Mouse (Mus musculus): Measurements from ENCODE around the gene Cabs1.

The Cabs1 gene

DNA sequence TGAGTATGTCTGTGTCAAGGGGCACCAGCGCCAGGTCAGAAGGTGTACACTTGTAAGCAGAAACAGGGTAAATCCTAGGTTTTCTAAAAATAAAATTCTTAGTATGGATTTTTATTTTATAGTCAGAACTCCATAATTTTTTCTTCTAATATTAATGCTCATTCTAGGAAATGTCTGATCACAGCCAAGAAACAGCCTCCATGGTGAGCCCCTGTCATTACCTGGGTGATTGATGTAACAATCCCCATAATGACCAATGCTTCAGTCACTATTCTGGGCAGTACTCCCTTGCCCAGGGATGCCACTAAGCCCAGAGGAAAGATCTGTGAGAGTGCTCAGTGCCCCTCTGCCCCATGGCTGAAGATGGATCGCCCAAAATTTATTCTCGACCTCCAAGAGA, at the start of gene Cabs1:
TSS of gene Cabs1 (plus strand) at position 301 of the 400 bp plus-strand sequence.
- DNase-seq (ENCODE audit: low read depth in 1 of 2, low spot score in 2 of 2) = no peak

DNA sequence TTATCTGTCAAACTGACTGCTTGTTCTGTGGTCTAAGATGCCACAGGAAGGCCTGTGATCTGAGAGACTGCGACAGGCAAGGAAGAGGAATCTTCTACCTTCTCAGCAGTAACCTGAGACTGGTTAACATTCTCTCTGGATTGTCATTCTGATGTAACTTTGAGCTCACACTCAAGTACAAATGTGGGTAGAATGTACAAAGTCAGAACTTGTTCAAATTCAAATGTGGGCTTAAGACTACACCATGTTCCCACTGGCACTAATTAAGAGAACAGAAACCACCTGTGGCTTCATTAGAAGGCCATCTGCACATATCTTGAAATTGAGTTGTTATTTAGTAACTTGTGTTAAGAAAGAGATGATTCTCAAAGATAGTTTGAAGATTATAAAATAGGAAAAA, 47.6 kb upstream of the Cabs1 start:
- DNase-seq (ENCODE audit: low read depth in 1 of 2, low spot score in 2 of 2) = no peak

DNA sequence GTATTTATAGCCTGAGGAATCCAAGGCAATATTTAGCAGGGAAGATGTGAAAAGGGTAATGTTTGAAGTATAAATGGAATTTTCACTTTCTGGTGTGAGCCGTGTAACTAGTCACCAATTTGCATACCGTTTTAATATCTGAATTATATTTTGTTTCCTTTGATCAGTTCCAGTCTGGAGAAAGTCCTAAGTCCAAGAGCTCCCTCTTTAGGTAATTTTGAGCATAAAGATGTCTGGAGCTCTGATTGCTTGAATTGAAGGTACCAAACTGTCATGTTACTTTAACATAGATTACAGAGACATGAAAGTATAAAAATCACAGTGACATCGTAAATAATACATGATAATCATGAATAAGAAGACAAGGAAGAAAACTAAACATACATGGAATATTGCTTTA, 38.5 kb upstream of the Cabs1 start:
- no peak for DNase-seq (ENCODE audit: low read depth in 1 of 2, low spot score in 2 of 2)

DNA sequence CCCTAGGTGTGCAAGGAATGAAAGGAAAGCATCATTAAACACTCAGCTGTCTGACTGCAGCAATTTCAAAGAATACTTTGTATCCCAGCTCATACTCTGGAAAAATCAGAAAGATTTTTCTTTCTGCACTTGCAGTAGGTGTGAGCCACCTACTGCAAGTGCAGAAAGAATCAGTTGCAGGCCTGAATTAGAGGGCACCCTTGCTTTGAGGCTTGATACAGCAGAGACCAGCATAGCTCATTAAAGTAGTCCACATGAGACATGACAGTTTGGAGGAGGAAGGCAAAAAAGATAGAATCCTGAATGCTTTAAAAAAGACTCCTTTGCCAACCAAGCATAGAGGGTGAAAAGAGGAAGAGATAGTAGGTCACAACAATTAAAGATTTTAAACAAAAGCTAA, 36.7 kb upstream of the Cabs1 start:
- DNase-seq (ENCODE audit: low read depth in 1 of 2, low spot score in 2 of 2) = no peak

DNA sequence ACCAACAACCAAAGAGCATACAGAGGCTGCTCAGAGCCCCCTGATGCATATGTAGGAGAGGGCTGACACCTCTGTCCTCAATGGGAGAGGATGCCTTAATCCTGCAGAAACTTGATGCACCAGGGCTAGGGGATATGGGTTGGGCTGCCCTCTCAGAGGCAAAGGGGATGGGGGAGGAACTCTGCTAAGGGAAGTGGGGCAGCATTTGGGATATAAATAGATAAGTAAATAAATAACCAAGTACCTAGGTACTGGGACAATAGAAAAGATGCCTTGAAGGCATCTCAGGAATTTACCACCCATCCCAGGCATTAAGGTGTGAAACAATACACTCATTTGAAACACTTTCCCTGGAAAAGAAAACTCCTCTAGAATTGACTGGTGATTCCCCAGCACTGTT, 27.4 kb upstream of the Cabs1 start:
- no peak for DNase-seq (ENCODE audit: low read depth in 1 of 2, low spot score in 2 of 2)

DNA sequence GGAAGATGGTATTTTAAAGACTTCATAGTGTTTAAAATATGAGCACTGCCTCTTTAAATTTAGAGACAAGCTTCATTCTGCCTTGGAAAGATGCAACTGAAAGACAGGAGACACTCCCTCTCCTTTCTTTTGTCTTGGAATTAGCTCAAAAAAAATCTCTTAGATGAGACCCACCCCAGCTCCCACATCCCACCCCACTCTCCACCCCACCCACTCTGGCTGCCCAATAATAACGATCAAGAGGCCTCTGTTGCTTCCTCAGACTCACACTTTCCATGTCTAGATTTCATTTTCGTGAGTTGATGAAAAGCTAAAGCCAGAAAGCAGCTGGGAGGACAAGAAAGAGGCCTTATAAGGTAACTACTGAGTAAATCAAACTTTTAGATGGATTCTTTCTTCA, 10.0 kb upstream of the Cabs1 start, which contains the start of the genes 2310003L06Rik and Gm28434:
TSS of gene 2310003L06Rik (plus strand) at position 259 of the 400 bp plus-strand sequence.
TSS of gene Gm28434 (plus strand) at position 317 of the 400 bp plus-strand sequence.
- DNase-seq (ENCODE audit: low read depth in 1 of 2, low spot score in 2 of 2) = no peak

DNA sequence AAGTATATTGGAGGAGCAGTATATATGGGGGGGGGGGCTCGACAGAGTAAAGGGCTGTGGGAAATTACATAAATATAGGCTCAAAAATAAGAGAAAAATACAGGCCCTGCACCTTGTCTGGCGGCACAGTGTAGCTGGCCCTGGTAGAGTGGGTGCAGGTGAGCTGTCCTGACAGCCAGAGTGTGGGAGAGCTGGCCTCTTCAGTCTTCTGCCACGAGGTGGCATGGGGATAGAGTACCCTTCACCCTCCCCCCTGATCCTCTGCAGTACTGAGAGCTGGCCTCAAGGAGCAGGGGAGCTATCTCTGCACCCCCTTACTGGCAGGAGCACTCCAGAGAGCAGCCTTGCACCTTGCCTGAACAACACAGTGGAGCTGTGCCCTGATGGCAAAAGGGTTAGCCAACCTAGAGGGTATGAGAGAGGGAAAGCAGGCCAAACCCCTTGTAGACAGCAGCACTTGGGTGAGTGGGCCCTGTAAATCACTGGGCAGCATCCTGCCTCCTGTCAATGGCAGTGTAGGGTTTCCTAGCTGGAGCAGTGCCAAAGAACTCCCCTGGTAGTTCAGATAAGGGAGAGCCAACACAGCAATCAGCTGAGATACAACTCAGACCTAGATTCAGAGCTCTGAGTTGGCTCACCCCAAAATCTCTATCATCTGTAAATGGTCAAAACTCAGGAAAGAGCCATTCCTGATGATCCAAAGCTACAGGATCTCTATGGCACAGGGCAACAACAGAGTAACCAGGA, 3.4 kb downstream of the Cabs1 start:
- DNase-seq (ENCODE audit: low read depth in 1 of 2, low spot score in 2 of 2) = no peak

DNA sequence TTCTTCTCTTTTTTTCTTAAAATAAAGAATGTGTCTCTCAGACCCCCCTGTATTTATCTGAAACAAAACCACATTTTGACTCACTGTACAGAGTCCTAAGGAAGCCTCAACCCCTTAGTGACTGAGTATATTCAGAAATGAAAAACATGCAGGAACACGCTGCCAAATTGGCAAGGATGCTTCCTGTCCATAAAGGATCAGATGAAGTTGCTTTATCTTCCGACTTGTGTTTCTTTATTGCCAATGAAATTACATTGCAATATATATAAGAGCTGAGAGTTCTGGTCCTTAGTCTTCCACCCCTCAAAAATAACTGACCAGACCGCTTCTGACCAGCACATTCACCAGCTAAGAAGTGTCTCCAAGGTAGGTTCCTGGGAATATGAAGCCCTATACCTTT, 23.0 kb downstream of the Cabs1 start, which contains the start of gene Smr3a:
TSS of gene Smr3a (plus strand) at position 301 of the 400 bp plus-strand sequence.
- no peak for DNase-seq (ENCODE audit: low read depth in 1 of 2, low spot score in 2 of 2)

DNA sequence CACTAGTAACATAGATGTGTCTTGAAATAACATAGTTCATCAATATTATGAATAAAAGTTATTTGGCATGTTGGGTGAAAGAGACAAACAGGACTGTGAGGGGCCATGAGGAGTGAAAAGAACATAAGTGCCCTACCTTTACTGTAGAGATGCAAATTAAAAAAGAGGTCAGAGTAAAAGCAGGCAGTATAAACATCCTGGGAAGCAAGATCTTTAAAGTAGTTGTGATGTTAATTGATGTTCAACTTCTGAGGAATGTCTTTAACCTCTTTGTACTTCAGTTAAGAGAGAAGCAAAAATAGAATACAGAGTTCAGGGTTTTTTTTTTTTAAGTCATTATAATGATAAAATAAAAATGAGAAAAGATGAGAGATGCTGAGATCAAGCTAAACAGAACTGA, 26.0 kb downstream of the Cabs1 start:
- no peak for DNase-seq (ENCODE audit: low read depth in 1 of 2, low spot score in 2 of 2)

Measured in monocyte, adult 2 months (primary cell).